Mouse (Mus musculus) cerebellum, adult 2 months (tissue): Measurements from ENCODE around the gene Tnk1. TPM values are rescaled to one million over a fixed set of nuclear protein-coding genes. Genes with fewer than 3 reads are reported as not detected.
A peak's percentile ranks its signal among the peaks of the same experiment; 100 is the strongest.

Experiments
- DNase-seq, 2 experiments: peaks; one replicate each; pipeline ENCODE4 v3.0.0; 2021
- H3K27ac ChIP-seq: fragments of 200-500 bp; 2 replicates; pipeline ENCODE4 v1.5.1; 2012; ENCODE audit warnings: low read length, control low read depth, inconsistent platforms; ENCODE audit not compliant: insufficient read depth
- H3K27me3 ChIP-seq: fragments of 200-500 bp; 2 replicates; pipeline ENCODE4 v1.6.1; 2012; ENCODE audit warnings: inconsistent platforms, mild to moderate bottlenecking, low read length, moderate library complexity; ENCODE audit not compliant: control insufficient read depth, insufficient read depth
- H3K4me1 ChIP-seq: fragments of 200-500 bp; 2 replicates; pipeline ENCODE4 v1.6.1; 2011; ENCODE audit warnings: low read length; ENCODE audit not compliant: control insufficient read depth, insufficient read depth
- H3K4me3 ChIP-seq: fragments of 200-500 bp; replicated peaks from 2 replicates; pipeline ENCODE3; 2011; ENCODE audit warnings: mild to moderate bottlenecking, low read depth, low read length, control low read depth; ENCODE audit not compliant: insufficient read depth
- CTCF ChIP-seq: fragments of 200-500 bp; IDR thresholded peaks from 2 replicates; pipeline ENCODE4 v1.5.1; 2011; ENCODE audit warnings: low read depth, mild to moderate bottlenecking, control low read depth, low read length, moderate library complexity, borderline replicate concordance; ENCODE audit not compliant: insufficient read depth
- POLR2A ChIP-seq: fragments of 200-500 bp; IDR thresholded peaks from 2 replicates; pipeline ENCODE4 v1.6.1; 2011; ENCODE audit warnings: low read length, control low read depth, borderline replicate concordance; ENCODE audit not compliant: insufficient read depth
- WGBS: fragments of 180-500 bp; shearing (Covaris S2); methylation state at CpG from one replicate; pipeline ENCODE4 v1.1.7; 2018; 5-methylcytosine and 5-hydroxymethylcytosine counted together
- polyA plus RNA-seq: library from polyadenylated mRNA; depleted of rRNA; stranded (reverse); fragments of >200 nt; gene quantifications from 2 replicates; pipeline ENCODE4 v1.2.3, GENCODE M21; 2012

The Tnk1 gene
- polyA plus RNA-seq, 1 experiment = 0.39 TPM

- peak; percentile 73 for TF ChIP-seq POLR2A
- TF ChIP-seq CTCF = no peak
- Histone ChIP-seq H3K4me1 (peaks cover 14% of the 10 kb centered on the region), H3K4me3 (peak within 1 kb of the TSS; percentile 61), H3K27ac (peak within 1 kb of the TSS; percentile 42), H3K27me3 (no peaks in the 10 kb centered on the region)
- WGBS = under 1% methylated on average over 37 of the region's 38 CpGs
- peak; percentile 88 to 92 for DNase-seq
Measured at GRCm38 (mm10) chr11:69846198-69846680, 12.3 kb downstream of the Tnk1 start, which contains the start of gene Plscr3. Gene Plscr3 (plus strand): TSS chr11:69846376.

- DNase-seq = peak in 1 of 2 experiments; percentile 44
- TF ChIP-seq CTCF = no peak
- TF ChIP-seq POLR2A = no peak
- WGBS = under 1% methylated on average over 7 of the region's 7 CpGs
Measured at GRCm38 (mm10) chr11:69838714-69839104, 19.8 kb downstream of the Tnk1 start.

DNA sequence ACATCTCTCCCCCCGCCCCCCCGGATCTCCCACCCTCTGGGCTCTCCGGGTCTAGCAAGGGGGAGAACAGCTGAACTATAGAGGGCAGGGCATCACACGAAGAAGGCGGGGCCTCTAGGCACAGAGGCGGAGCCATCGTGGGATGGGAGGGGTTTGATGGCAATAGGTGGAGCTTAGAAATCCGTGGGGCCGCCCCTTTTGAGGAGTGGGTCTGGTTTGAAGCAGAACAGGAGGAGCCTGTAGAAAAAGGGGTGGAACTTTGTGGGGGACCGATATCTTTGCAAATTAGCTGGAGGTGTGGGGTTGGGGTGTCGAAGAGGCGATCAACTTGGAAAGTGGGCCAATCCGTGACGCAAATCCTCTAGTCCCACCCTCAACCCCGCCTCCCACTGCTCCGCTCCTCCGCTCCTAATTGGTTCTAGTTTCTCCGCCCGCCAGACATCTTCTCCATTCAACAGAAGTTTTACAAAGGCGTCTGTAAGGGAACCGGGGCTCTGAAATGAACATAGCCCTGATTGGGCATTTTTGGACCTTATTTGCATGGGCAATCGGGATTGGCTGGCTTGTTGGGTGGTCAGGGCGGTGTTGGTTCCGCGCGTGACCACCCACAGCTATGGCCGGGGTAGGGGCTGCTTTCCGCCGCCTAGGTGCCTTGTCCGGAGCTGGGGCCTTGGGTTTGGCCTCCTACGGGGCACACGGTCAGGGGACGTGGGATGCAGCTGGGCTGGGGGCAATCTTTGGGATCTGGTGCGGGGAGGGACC, 20.4 kb downstream of the Tnk1 start, which contains the start of gene Tmem256:
Tmem256 (plus strand) TSS at position 563 of the 762 bp plus-strand sequence.
- TF ChIP-seq POLR2A (peak; percentile 82), CTCF (no peak)
- H3K4me3 ChIP-seq = peak within 1 kb of the TSS; percentile 98

More at GRCm38 (mm10) chr11:69838714-69839104, 19.8 kb downstream of the Tnk1 start:
- Histone ChIP-seq H3K27me3 (no peaks in the 10 kb centered on the region), H3K27ac (peak overlapping the region; percentile 86), H3K4me3 (peak overlapping the region; percentile 89), H3K4me1 (peaks cover 2% of the 10 kb centered on the region; the same call in 1 of the 2 replicates)

GRCm38 (mm10) chr11:69837604-69837951, 21.0 kb downstream of the Tnk1 start, which contains the start of gene Nlgn2:
Gene Nlgn2 (minus strand): TSS chr11:69837784.
- TF ChIP-seq CTCF (no peak), POLR2A (peak; percentile 47)
- H3K4me3 ChIP-seq = peak within 1 kb of the TSS; percentile 98
- H3K27me3 ChIP-seq = no peaks in the 10 kb centered on the region
- WGBS = under 1% methylated on average over 32 of the region's 32 CpGs
- DNase-seq = no peak
- peak within 1 kb of the TSS; percentile 86 for H3K27ac ChIP-seq
- H3K4me1 ChIP-seq = peaks cover 5% of the 10 kb centered on the region

More for the DNA sequence above, 20.4 kb downstream of the Tnk1 start, which contains the start of gene Tmem256:
- H3K27me3 ChIP-seq = no peaks in the 10 kb centered on the region
- under 1% methylated on average over 34 of the region's 34 CpGs for WGBS
- peak; percentile 97 to 99 for DNase-seq
- H3K4me1 ChIP-seq = peaks cover 5% of the 10 kb centered on the region; the same call in 1 of the 2 replicates
- H3K27ac ChIP-seq = peak within 1 kb of the TSS; percentile 86

- TF ChIP-seq POLR2A (no peak), CTCF (no peak)
- H3K4me3 ChIP-seq = peak overlapping the region; percentile 98
- peak; percentile 36 to 81 for DNase-seq
- no peaks in the 10 kb centered on the region for H3K27me3 ChIP-seq
- H3K27ac ChIP-seq = peak overlapping the region; percentile 86
- WGBS = 2% methylated on average over 52 of the region's 52 CpGs
- peaks cover 5% of the 10 kb centered on the region for H3K4me1 ChIP-seq
Measured at GRCm38 (mm10) chr11:69836703-69837576, 21.6 kb downstream of the Tnk1 start.

DNA sequence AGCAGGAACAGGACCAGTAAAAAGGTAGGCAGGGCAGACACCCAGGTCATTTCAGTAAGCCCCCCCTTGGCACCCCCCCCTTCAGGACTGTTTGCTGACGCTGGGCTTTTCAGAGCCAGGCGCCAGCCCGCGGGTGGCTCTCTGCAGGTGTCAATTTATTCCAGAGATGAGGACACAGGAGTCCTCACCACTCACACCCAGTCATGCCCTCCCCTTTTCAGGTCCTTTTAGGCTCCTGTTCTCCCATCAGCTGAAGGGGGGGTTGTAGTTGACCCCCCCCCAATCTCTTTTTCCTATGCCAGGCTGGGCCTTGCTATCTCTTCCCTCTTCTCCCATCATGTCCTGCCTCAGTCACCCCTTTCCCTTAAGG, 22.6 kb downstream of the Tnk1 start:
- H3K27ac ChIP-seq = no peak overlapping the region
- TF ChIP-seq POLR2A (no peak), CTCF (no peak)
- WGBS = 5% methylated on average over 3 of the region's 4 CpGs
- H3K4me1 ChIP-seq = peaks cover 5% of the 10 kb centered on the region
- H3K4me3 ChIP-seq = peak overlapping the region; percentile 98
- peak in 1 of 2 experiments; percentile 45 for DNase-seq
- H3K27me3 ChIP-seq = no peaks in the 10 kb centered on the region

DNA sequence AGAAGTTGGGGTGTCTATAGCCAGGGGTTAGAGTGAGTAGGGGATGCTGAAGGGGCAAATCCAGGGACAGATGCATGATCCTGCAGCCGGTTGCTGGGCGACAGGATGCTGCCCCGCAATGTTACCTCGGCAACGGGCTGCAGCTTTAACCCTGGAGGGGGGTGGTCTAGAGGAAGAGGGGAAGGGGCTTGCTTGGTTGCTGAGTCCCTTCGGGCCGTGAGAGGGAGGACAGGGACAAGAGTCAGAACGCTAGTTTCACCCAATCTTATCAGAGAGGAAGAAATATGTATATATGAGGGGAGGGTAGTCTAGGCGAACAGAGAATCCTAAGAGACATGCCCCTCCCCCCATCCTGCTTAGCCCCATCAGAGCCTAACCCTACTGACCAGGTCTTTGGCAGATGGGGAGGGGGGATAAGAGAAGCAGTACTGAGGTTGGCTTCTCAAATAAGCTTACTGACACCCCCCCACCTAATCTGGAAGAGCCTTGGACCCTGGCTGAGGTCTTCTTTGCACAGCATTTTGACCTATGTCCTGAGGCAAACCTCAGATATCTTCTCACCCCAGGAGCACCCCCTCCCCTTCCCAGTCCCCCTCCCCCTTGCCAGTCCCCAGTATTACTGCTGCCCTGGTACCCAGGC, 23.1 kb downstream of the Tnk1 start:
- no peak for TF ChIP-seq CTCF
- TF ChIP-seq POLR2A = no peak
- Histone ChIP-seq H3K27me3 (no peaks in the 10 kb centered on the region), H3K27ac (no peak overlapping the region), H3K4me1 (peaks cover 5% of the 10 kb centered on the region), H3K4me3 (peak overlapping the region; percentile 98)
- DNase-seq = no peak
- 16% methylated on average over 9 of the region's 9 CpGs for WGBS
